Mouse (Mus musculus): Measurements from ENCODE around the gene Fam20a.

DNA sequence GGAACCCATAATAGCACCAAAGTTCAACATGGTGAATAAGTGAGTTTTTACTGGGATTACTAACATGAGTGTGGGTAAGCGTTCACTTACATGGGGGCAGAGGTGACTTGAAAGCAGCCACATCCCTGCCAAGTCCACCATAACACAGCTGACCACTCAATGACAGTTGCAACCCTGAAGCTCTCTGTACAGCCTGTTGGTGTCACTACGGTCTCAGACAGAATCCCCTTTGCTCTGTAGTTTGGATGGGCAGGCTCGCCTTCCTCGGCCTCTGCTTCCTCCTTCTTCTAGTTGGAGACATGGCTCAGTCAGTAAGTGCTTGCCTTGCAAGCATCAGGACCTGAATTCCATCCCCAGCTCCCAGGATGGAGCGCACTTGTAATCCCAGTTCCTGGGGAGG is 47.0 kb upstream of the Fam20a start:
- no peak for TF ChIP-seq CTCF (conservative IDR thresholded peaks at IDR 0.05; ENCODE audit: low read length)
- no peak for TF ChIP-seq POU5F1 (IDR thresholded peaks at IDR 0.05; ENCODE audit: borderline replicate concordance, low read length)
- TF ChIP-seq NANOG (IDR thresholded peaks at IDR 0.05; ENCODE audit: borderline replicate concordance, low read length) = no peak

All from E14TG2a.4 (cell line).